Mouse (Mus musculus) lung, postnatal 14 days (tissue): ENCODE measurements around the gene Xpnpep3.

Source experiments
- DNase-seq: peaks from one replicate; pipeline ENCODE4 v3.0.0; 2021

Gene Xpnpep3

GRCm38 (mm10) chr15:81482966-81483365 lies 83.0 kb downstream of the Xpnpep3 start:
- DNase-seq = no peak

GRCm38 (mm10) chr15:81483691-81484090 lies 83.8 kb downstream of the Xpnpep3 start:
- no peak for DNase-seq

- no peak for DNase-seq
Measured at GRCm38 (mm10) chr15:81485483-81485882, 85.5 kb downstream of the Xpnpep3 start.

- no peak for DNase-seq
Measured at GRCm38 (mm10) chr15:81503466-81503865, 103.5 kb downstream of the Xpnpep3 start.

- no peak for DNase-seq
Measured at GRCm38 (mm10) chr15:81503995-81504394, 104.1 kb downstream of the Xpnpep3 start.
